ENCODE assay signal across 8 mouse cellular contexts in genomic region chr13:104228384-104229066, GRCm38 (mm10). TPM values are rescaled to one million over a fixed set of nuclear protein-coding genes. Genes with fewer than 3 reads are reported as not detected.
DNase-seq lines count a peak whose midpoint lies in the region; ATAC-seq and TF ChIP-seq lines count a peak whose summit lies in the region.

TSS of gene Cenpk (plus strand) at chr13:104228611.
TSS of gene Ppwd1 (minus strand) at chr13:104228843.

- TF ChIP-seq CTCF in lung, adult 2 months (IDR thresholded peaks at IDR 0.05; ENCODE audit: insufficient read depth, low read length), result no peak

- no peaks in the 10 kb centered on the region for H3K4me1 ChIP-seq in ES-E14 (ENCODE audit: control insufficient read depth in 2 of 2, insufficient read depth in 2 of 2, low read length in 2 of 2, poor library complexity in 1 of 2)
- peaks cover 25% of the 10 kb centered on the region for H3K4me1 ChIP-seq in forebrain, embryonic 15.5 days
- H3K4me1 ChIP-seq in lung, adult 2 months (ENCODE audit: control insufficient read depth, insufficient read depth, low read length), result peaks cover 3% of the 10 kb centered on the region

- peak; percentile 90 for DNase-seq in ES-E14 (ENCODE audit: low read depth, low spot score)
- peak; percentile 93 for DNase-seq in cerebellum, adult 11-12 months
- peak; percentile 91 for DNase-seq in heart, postnatal 25 days (ENCODE audit: low spot score)
- DNase-seq in layer of hippocampus, adult 18-20 months (ENCODE audit: low spot score in 2 of 2), result peak; percentile 94 to 98
- DNase-seq in lung, adult 2 months, result peak; percentile 95
- peak; percentile 91 to 93 for DNase-seq in thymus, adult 18-20 months

- intact Hi-C loops in heart, postnatal 25 days (cut with DNase I), result no loop called here

- no peak within 1 kb of the TSS for H3K27ac ChIP-seq in ES-E14 (ENCODE audit: insufficient read depth, low read depth, low read length, poor library complexity, severe bottlenecking)
- peak within 1 kb of the TSS; percentile 97 for H3K27ac ChIP-seq in forebrain, embryonic 15.5 days (replicated peaks)

- WGBS in forebrain, embryonic 15.5 days, result under 1% methylated on average over 55 of the region's 55 CpGs
- under 1% methylated on average over 55 of the region's 55 CpGs for WGBS in lung, adult 2 months

- ATAC-seq in forebrain, embryonic 15.5 days (replicated peaks), result peak; percentile 100
- peak; percentile 99 for ATAC-seq in neutrophil, adult 5-6 weeks (ENCODE audit: extremely low read depth, insufficient number of reproducible peaks, low FRiP score, poor library complexity, severe bottlenecking)

- H3K4me3 ChIP-seq in ES-E14 (ENCODE audit: insufficient read depth in 1 of 2, low read depth in 1 of 2, low read length in 2 of 2, poor library complexity in 1 of 2, severe bottlenecking in 1 of 2), result peak within 1 kb of the TSS; percentile 75 to 98
- H3K4me3 ChIP-seq in forebrain, embryonic 15.5 days, result peak within 1 kb of the TSS; percentile 95
- peak within 1 kb of the TSS; percentile 77 for H3K4me3 ChIP-seq in lung, adult 2 months (replicated peaks; ENCODE audit: extremely low read depth, low read depth, low read length)

- peak; percentile 94 for TF ChIP-seq POLR2A in lung, adult 2 months (IDR thresholded peaks at IDR 0.05; ENCODE audit: borderline replicate concordance, extremely low read depth, low read depth, low read length)

- peak within 1 kb of the TSS; percentile 92 for H3K9ac ChIP-seq in ES-E14 (ENCODE audit: insufficient read depth, low read depth, low read length, poor library complexity, severe bottlenecking)
- peak within 1 kb of the TSS; percentile 92 for H3K9ac ChIP-seq in forebrain, embryonic 15.5 days (replicated peaks)

- H3K36me3 ChIP-seq in ES-E14 (ENCODE audit: control insufficient read depth, insufficient read depth, low read length, poor library complexity, severe bottlenecking), result no peaks in the 10 kb centered on the region
- H3K36me3 ChIP-seq in forebrain, embryonic 15.5 days, result no peaks in the 10 kb centered on the region

- no peaks in the 10 kb centered on the region for H3K9me3 ChIP-seq in ES-E14 (ENCODE audit: control insufficient read depth, insufficient read depth, low read depth, low read length)
- no peaks in the 10 kb centered on the region for H3K9me3 ChIP-seq in forebrain, embryonic 15.5 days

- peak within 1 kb of the TSS; percentile 77 for H3K4me2 ChIP-seq in forebrain, embryonic 15.5 days (replicated peaks)

- H3K27me3 ChIP-seq in forebrain, embryonic 15.5 days, result no peaks in the 10 kb centered on the region

- in situ Hi-C loops in ES-E14 (cut with MboI; ENCODE audit: low sequenced_read_pairs in 2 of 2, unreplicated experiment in 2 of 2), result no loop called here

TF ChIP-seq in ES-E14, 5 proteins besides CTCF, POLR2A, EP300 and RAD21:
- TF ChIP-seq ZC3H11A (IDR thresholded peaks at IDR 0.05; ENCODE audit: borderline replicate concordance, low read depth, low read length) (no peak), HCFC1 (IDR thresholded peaks at IDR 0.05; ENCODE audit: borderline replicate concordance, insufficient read depth, low read length) (peak; percentile 68), CHD2 (IDR thresholded peaks at IDR 0.05; ENCODE audit: low read depth, low read length) (peak; percentile 88), ZNF384 (IDR thresholded peaks at IDR 0.05; ENCODE audit: low read depth, low read length) (no peak), MAFK (IDR thresholded peaks at IDR 0.05; ENCODE audit: insufficient read depth, low read depth, low read length) (no peak)

RNA-seq across cellular contexts. Expression of gene Cenpk, which starts in this region (rescaled TPM):
- 6.9 and 13.5 TPM in 2 replicates for total RNA-seq in ES-E14 (2012; rRNA removed)
- polyA plus RNA-seq in forebrain, embryonic 15.5 days (2015; fragmentation: Nextera tagmentation; extraction: Ambion mirVana), result 25.0 and 33.4 TPM in 2 replicates
- under 1 TPM; 0.22 to 0.57 TPM for total RNA-seq in heart, postnatal 25 days (2021)
- total RNA-seq in layer of hippocampus, adult 18-20 months (2021), result under 1 TPM; 0.25 to 0.79 TPM
- 0.13 TPM in 1 of 2 replicates, not detected in the other for polyA plus RNA-seq in lung, adult 2 months (2012; rRNA removed)
- total RNA-seq in neutrophil, adult 5-6 weeks (2017), result 6.8 and 7.1 TPM in 2 replicates

RNA-seq across cellular contexts. Expression of gene Ppwd1, which starts in this region (rescaled TPM):
- 16.6 and 26.2 TPM in 2 replicates for total RNA-seq in ES-E14 (2012; rRNA removed)
- polyA plus RNA-seq in forebrain, embryonic 15.5 days (2015; fragmentation: Nextera tagmentation; extraction: Ambion mirVana), result 9.2 and 9.5 TPM in 2 replicates
- total RNA-seq in heart, postnatal 25 days (2021), result 1 to 10 TPM; 5.9 to 6.1 TPM
- 10 to 100 TPM; 12.2 to 15.7 TPM for total RNA-seq in layer of hippocampus, adult 18-20 months (2021)
- polyA plus RNA-seq in lung, adult 2 months (2012; rRNA removed), result 0.83 and 2.1 TPM in 2 replicates
- 36.3 and 37.2 TPM in 2 replicates for total RNA-seq in neutrophil, adult 5-6 weeks (2017)

Comparison
In these comparisons a context has a peak if more than half of its experiments do, and no peak if none do; other contexts are left out.
1. RNA of gene Cenpk (polyA plus RNA-seq): 25.0 to 33.4 TPM in forebrain, embryonic 15.5 days; 0.13 TPM in lung, adult 2 months; every median in the first group is over 10 times any median in the second.
2. Peak in every context shown above with its lines, with median percentiles within 50 percentile points of each other: DNase-seq and H3K4me3 ChIP-seq.